Mouse (Mus musculus) spleen, embryonic (tissue): ENCODE data around the gene Fkbp2.

Experiments
- CTCF ChIA-PET: fragments of 350-600 bp; sonication (Branson Sonifier 250); formaldehyde crosslinking; loops from one replicate; lab custom pipeline; 2022; lab: Charles Lee

The Fkbp2 gene

GRCm38 (mm10) chr19:6980381-6981093 is at the start of gene Fkbp2:
Gene Fkbp2, minus strand, starts transcription at chr19:6980501.
- CTCF ChIA-PET: interaction anchor here (0.8 kb wide), 1 partner anchor 7 kb away, joined by 3 read pairs; the partner anchor contains the start of gene Vegfb

DNA sequence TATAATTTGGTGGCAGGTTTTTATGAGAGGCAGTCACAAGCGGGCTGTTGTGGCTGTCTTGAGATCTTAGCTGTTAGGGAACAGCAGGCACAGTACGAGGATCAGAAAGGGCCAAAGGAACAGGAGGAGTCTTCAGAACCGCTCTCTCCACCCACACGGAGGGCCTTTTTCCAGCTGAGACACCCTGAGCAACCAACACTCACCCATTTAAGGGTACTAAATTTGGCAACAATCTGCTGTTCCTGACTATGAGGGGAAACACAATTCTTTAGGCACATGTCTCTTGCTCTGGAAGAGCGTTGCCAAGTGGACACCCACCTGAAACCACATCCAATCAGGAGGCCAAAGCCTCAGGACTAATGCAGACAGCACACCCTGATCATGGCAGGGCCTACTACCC is 49.2 kb upstream of the Fkbp2 start:
- CTCF ChIA-PET: no interaction called here

DNA sequence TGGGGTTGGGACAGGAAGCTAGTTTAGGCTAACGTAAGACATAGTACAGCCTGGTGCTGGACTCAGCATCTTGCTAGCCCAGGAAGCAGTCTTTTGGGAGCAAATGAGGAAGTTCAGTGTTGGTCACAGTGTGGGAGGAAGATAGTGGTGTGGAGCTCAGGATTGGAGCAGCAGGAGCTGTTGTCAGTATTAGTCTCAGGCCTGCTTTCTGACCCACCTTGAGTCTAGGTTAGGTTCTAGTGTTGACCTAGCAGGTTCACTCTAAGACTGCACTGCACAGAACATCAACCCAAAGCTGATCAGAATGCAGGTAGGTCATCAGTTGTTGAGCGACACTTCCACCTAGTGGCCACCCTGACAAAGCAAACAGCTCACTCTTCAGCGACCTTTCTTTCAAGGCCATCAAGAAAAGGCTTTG is 39.9 kb upstream of the Fkbp2 start:
- CTCF ChIA-PET: interaction anchor here (0.5 to 0.6 kb wide), 2 partner anchors 24 to 1619 kb away, joined by 3 read pairs; partner anchors contain the start of genes Nudt22 and Trpt1

- CTCF ChIA-PET: interaction anchor here (0.5 kb wide), 1 partner anchor 101 kb away, joined by 3 read pairs; no protein-coding TSS in a partner anchor
These were observed 38.9 kb upstream of the Fkbp2 start, which contains the start of gene Fermt3 for GRCm38 (mm10) chr19:7019191-7019590. Gene Fermt3, minus strand, starts transcription at chr19:7019469.

GRCm38 (mm10) chr19:7018546-7018945 is 38.2 kb upstream of the Fkbp2 start:
- CTCF ChIA-PET: interaction anchor here (0.5 to 0.7 kb wide), 2 partner anchors 48 to 101 kb away, joined by 3 read pairs; no protein-coding TSS in a partner anchor

- CTCF ChIA-PET: interaction anchor here (0.7 to 0.8 kb wide), 2 partner anchors 38 to 47 kb away, joined by 3 read pairs; no protein-coding TSS in a partner anchor
These were observed 37.5 kb upstream of the Fkbp2 start for GRCm38 (mm10) chr19:7017541-7018457.

- CTCF ChIA-PET: no interaction called here
These were observed 34.3 kb upstream of the Fkbp2 start for GRCm38 (mm10) chr19:7014481-7015135.

GRCm38 (mm10) chr19:7013984-7014383 is 33.7 kb upstream of the Fkbp2 start:
- CTCF ChIA-PET: no interaction called here

- CTCF ChIA-PET: no interaction called here
These were observed 32.1 kb upstream of the Fkbp2 start for GRCm38 (mm10) chr19:7012426-7012825.

DNA sequence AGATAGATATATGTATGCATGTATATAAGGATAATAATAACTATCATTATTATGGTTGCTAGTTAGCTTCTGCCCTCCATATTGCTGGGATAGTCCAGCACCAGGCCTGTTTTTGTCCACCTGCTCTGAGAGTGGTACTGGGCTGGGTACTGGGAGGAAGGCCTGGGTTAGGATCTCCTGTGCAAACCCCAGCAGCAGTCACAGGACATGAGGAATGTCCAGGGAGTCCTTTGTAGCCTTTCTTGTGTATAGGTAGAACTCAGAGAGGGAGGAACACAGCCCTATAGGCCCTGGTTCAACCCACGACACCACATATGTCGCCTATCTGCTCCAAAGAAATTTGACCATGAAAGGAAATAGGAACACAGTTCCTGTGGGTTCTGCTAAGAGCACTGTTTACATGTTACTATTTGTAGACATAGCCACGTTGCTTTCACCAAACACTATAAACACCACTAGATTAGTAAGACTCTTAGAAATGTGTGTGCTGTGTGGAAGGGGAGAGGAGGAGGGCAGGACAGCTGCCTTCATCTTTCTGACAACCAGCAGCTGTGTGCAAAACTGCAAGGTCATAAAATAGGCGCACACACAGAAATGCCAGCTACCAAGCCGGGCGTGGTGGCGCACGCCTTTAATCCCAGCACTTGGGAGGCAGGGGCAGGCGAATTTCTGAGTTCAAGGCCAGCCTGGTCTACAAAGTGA is 26.7 kb upstream of the Fkbp2 start:
- CTCF ChIA-PET: interaction anchor here (0.5 to 1.2 kb wide), 2 partner anchors 33 to 78 kb away, joined by 4 to 5 read pairs; partner anchors contain the start of gene Stip1

DNA sequence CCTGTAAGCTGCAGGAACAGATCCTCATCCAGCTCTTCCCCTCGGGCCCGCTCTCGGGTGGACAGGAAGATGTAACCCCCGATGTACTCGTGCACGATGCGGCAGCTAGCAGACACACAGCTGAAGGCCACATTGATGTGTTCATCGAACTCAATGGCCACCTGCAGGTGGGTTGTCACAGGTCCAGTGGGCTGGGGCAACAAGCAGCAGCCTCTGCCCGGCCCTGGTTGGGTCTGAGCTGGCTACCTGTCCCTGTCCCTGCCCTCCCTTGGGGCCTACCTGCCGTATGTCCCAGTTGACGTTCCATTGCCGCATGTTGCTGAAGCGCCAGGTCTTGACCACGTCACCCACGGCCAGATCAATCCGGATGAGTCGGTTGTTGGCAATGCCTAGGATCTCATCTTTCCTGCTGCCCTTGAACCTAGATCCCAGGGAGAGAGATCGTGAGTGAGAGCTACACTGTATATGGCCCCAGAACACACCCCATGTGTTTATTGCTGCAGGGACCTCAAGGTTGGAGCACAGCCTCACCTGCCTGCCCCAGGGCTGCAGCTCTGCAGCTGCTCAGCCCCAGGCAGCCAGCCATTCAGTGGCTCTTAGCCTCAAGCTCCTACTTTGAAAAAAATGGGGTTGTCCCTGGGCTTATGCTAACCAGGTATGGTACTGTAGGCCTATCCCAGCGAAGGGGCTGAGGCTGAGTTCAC is 19.2 kb upstream of the Fkbp2 start:
- CTCF ChIA-PET: no interaction called here

- CTCF ChIA-PET: interaction anchor here (0.5 to 0.6 kb wide), 2 partner anchors 9 to 947 kb away, joined by 4 to 6 read pairs; no protein-coding TSS in a partner anchor
These were observed 17.5 kb upstream of the Fkbp2 start for GRCm38 (mm10) chr19:6997721-6998290.

GRCm38 (mm10) chr19:6996006-6996405 is 15.7 kb upstream of the Fkbp2 start, which contains the start of the genes Nudt22 and Trpt1:
Gene Nudt22, minus strand, starts transcription at chr19:6996117.
Gene Trpt1, plus strand, starts transcription at chr19:6996131.
- CTCF ChIA-PET: interaction anchor here (0.5 kb wide), 2 partner anchors 25 to 127 kb away, joined by 3 to 12 read pairs; no protein-coding TSS in a partner anchor

- CTCF ChIA-PET: interaction anchor here (0.5 kb wide), 2 partner anchors 25 to 126 kb away, joined by 3 to 12 read pairs; no protein-coding TSS in a partner anchor
These were observed 15.1 kb upstream of the Fkbp2 start for GRCm38 (mm10) chr19:6995255-6995991.

DNA sequence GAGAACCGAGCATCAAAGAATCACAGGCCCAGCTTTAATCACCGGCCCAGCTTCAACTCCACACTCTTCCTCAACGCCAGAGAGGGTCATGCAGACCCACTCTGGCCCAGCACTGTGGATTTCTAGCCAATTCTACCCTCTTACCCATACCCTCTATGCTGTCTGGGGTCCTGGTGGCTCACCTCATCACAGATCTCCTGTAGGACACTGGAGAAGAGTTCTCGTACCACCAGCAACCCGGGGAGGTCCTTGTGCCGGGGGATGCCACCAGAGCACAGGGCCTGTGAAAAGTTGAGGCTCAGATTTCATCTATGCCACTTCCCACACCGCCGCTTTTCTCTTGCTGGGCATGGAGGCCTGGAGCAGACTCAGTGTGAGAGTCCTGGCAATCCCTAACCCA is 14.2 kb upstream of the Fkbp2 start:
- CTCF ChIA-PET: interaction anchor here (1.0 kb wide), 1 partner anchor 9 kb away, joined by 4 read pairs; no protein-coding TSS in a partner anchor

GRCm38 (mm10) chr19:6994002-6994401 is 13.7 kb upstream of the Fkbp2 start:
- CTCF ChIA-PET: interaction anchor here (1.0 kb wide), 1 partner anchor 9 kb away, joined by 4 read pairs; no protein-coding TSS in a partner anchor

DNA sequence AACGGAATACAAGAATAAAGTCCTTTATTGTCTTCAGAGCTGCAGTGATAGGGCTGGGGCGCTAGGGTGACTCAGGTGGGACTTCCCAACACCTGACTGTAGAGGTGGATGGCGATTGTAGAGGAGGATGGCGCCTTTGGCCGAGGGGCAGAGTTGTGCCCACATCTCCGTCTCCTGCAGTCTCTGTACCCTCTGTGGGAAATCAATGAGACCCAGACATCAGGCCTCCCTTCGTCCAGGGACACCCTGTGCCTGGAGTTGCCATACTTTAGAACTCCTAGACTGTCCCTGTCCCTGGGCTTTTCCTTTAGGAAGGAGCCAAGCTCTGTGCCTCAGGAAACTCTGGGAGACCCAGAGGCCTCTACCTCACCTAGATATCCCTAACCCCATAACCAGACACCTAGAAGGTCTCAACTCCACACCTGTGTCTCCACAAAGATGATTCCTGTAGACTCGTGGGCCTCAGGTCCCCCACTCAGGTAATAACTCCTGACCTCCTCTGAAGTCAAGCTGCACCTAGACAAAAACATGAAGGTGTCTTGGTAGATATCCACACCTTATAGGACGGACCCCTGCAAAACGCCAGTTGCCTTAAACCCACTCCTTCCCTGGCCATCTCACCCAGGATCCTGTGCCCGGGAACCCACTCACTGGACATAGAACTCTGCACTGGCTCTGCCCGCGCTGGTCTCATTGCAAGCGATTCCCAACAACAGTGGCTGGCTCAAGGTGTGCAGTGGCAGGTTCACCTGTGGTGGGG is 12.9 kb upstream of the Fkbp2 start:
- CTCF ChIA-PET: no interaction called here
